In genomic region chr7:19871943-19872601, GRCm38 (mm10) we compare ENCODE assay signal across 10 mouse cellular contexts. TPM values are rescaled to one million over a fixed set of nuclear protein-coding genes. Genes with fewer than 3 reads are reported as not detected.
A peak's percentile ranks its signal among the peaks of the same experiment; 100 is the strongest.
DNase-seq lines count a peak whose midpoint lies in the region; ATAC-seq lines count a peak whose summit lies in the region.
"Had no signal": no experiment of that assay in that cellular context is flagged by ENCODE, and none has a peak within 500 bp of the region (broad histone marks: within the 10 kb centered on the region; RNA-seq: fewer than 3 reads in every experiment).

No protein-coding gene starts in this region.

- H3K36me3 ChIP-seq in midbrain, embryonic 14.5 days (ENCODE audit: control insufficient read depth, insufficient read depth, low read length) = no peaks in the 10 kb centered on the region
- no peaks in the 10 kb centered on the region for H3K36me3 ChIP-seq in midbrain, embryonic 15.5 days (replicated peaks)
- no peaks in the 10 kb centered on the region for H3K36me3 ChIP-seq in limb, embryonic 10.5 days

- WGBS in midbrain, embryonic 14.5 days = 49% methylated on average over 5 of the region's 5 CpGs
- WGBS in midbrain, embryonic 15.5 days = 47% methylated on average over 5 of the region's 5 CpGs
- 44% methylated on average over 5 of the region's 5 CpGs for WGBS in limb, embryonic 10.5 days

- no peaks in the 10 kb centered on the region for H3K4me1 ChIP-seq in midbrain, embryonic 14.5 days (ENCODE audit: control insufficient read depth, insufficient read depth, low read length)
- H3K4me1 ChIP-seq in midbrain, embryonic 15.5 days = no peaks in the 10 kb centered on the region
- no peaks in the 10 kb centered on the region for H3K4me1 ChIP-seq in limb, embryonic 10.5 days

- H3K4me3 ChIP-seq in midbrain, embryonic 14.5 days (replicated peaks; ENCODE audit: low read depth, low read length) = no peak overlapping the region
- no peak overlapping the region for H3K4me3 ChIP-seq in midbrain, embryonic 15.5 days
- H3K4me3 ChIP-seq in limb, embryonic 10.5 days = no peak overlapping the region
- H3K4me3 ChIP-seq: myocyte had no signal

- H3K9me3 ChIP-seq in midbrain, embryonic 14.5 days (ENCODE audit: control insufficient read depth, low read length) = no peaks in the 10 kb centered on the region
- no peaks in the 10 kb centered on the region for H3K9me3 ChIP-seq in midbrain, embryonic 15.5 days
- H3K9me3 ChIP-seq in limb, embryonic 10.5 days (replicated peaks) = no peaks in the 10 kb centered on the region

- H3K27ac ChIP-seq in midbrain, embryonic 14.5 days (replicated peaks; ENCODE audit: low read depth, low read length) = no peak overlapping the region
- no peak overlapping the region for H3K27ac ChIP-seq in midbrain, embryonic 15.5 days
- no peak overlapping the region for H3K27ac ChIP-seq in limb, embryonic 10.5 days

- ATAC-seq in midbrain, embryonic 14.5 days (ENCODE audit: low FRiP score, low TSS enrichment) = no peak
- no peak for ATAC-seq in midbrain, embryonic 15.5 days (replicated peaks)

- H3K27me3 ChIP-seq in midbrain, embryonic 14.5 days (ENCODE audit: control insufficient read depth, insufficient read depth, low read length) = no peaks in the 10 kb centered on the region
- H3K27me3 ChIP-seq in midbrain, embryonic 15.5 days (replicated peaks) = no peaks in the 10 kb centered on the region
- H3K27me3 ChIP-seq in limb, embryonic 10.5 days (ENCODE audit: low read depth, poor library complexity, severe bottlenecking) = no peaks in the 10 kb centered on the region

- H3K4me2 ChIP-seq in midbrain, embryonic 14.5 days (ENCODE audit: low read length) = no peak overlapping the region
- H3K4me2 ChIP-seq in midbrain, embryonic 15.5 days = no peak overlapping the region

- H3K9ac ChIP-seq in midbrain, embryonic 14.5 days (replicated peaks; ENCODE audit: low read length) = no peak overlapping the region
- no peak overlapping the region for H3K9ac ChIP-seq in midbrain, embryonic 15.5 days

- peak; percentile 48 for DNase-seq in midbrain, embryonic 14.5 days
- DNase-seq in brain, adult 2 months (ENCODE audit: low read depth, low spot score) = peak; percentile 16
- peak; percentile 37 for DNase-seq in limb, embryonic 10.5 days (ENCODE audit: low spot score)
- DNase-seq in testis, postnatal 10 days (ENCODE audit: low spot score) = peak; percentile 78
- DNase-seq in frontal cortex, postnatal 14 days (ENCODE audit: low spot score in 2 of 2) = no peak
- DNase-seq in right cerebral cortex, postnatal 14 days = no peak
- no peak for DNase-seq in gastrocnemius, adult 18-20 months (ENCODE audit: low spot score)

RNA-seq across cellular contexts. Expression of gene Ceacam16, which starts 11.0 kb away (rescaled TPM):
- 0.90 TPM in 1 of 2 replicates, not detected in the other for polyA plus RNA-seq in midbrain, embryonic 14.5 days (2014; fragmentation: Nextera tagmentation; extraction: Ambion mirVana)
- 1.1 and 1.2 TPM in 2 replicates for polyA plus RNA-seq in midbrain, embryonic 15.5 days (2015; fragmentation: Nextera tagmentation; extraction: Ambion mirVana)
- polyA plus RNA-seq in limb, embryonic 10.5 days (2016; fragmentation: Nextera tagmentation; extraction: Ambion mirVana) = not detected in 2 replicates
- not detected for total RNA-seq in gastrocnemius, adult 18-20 months (2021)
- total RNA-seq: heart, adult 18-20 months had no signal

RNA-seq across cellular contexts. Expression of gene Ceacam19, which starts 15.7 kb away (rescaled TPM):
- not detected in 2 replicates for polyA plus RNA-seq in midbrain, embryonic 14.5 days (2014; fragmentation: Nextera tagmentation; extraction: Ambion mirVana)
- polyA plus RNA-seq in midbrain, embryonic 15.5 days (2015; fragmentation: Nextera tagmentation; extraction: Ambion mirVana) = not detected in 2 replicates
- polyA plus RNA-seq in limb, embryonic 10.5 days (2016; fragmentation: Nextera tagmentation; extraction: Ambion mirVana) = not detected in 2 replicates
- total RNA-seq in gastrocnemius, adult 18-20 months (2021) = not detected
- total RNA-seq: heart, adult 18-20 months had no signal

RNA-seq across cellular contexts. Expression of gene Gm19345, which starts 20.3 kb away (rescaled TPM):
- polyA plus RNA-seq in midbrain, embryonic 14.5 days (2014; fragmentation: Nextera tagmentation; extraction: Ambion mirVana) = 9.9 and 13.6 TPM in 2 replicates
- polyA plus RNA-seq in midbrain, embryonic 15.5 days (2015; fragmentation: Nextera tagmentation; extraction: Ambion mirVana) = 15.2 and 15.4 TPM in 2 replicates
- polyA plus RNA-seq in limb, embryonic 10.5 days (2016; fragmentation: Nextera tagmentation; extraction: Ambion mirVana) = not detected in 2 replicates
- not detected for total RNA-seq in gastrocnemius, adult 18-20 months (2021)
- total RNA-seq: heart, adult 18-20 months had no signal

RNA-seq across cellular contexts. Expression of gene Pvr, which starts 48.9 kb away (rescaled TPM):
- 4.9 and 8.2 TPM in 2 replicates for polyA plus RNA-seq in midbrain, embryonic 14.5 days (2014; fragmentation: Nextera tagmentation; extraction: Ambion mirVana)
- polyA plus RNA-seq in midbrain, embryonic 15.5 days (2015; fragmentation: Nextera tagmentation; extraction: Ambion mirVana) = 11.5 and 12.6 TPM in 2 replicates
- 6.2 TPM in 2 replicates for polyA plus RNA-seq in limb, embryonic 10.5 days (2016; fragmentation: Nextera tagmentation; extraction: Ambion mirVana)
- total RNA-seq in gastrocnemius, adult 18-20 months (2021) = 1 to 10 TPM; 4.3 to 7.6 TPM

RNA-seq across cellular contexts. Expression of gene Bcl3, which starts 49.5 kb away (rescaled TPM):
- polyA plus RNA-seq in midbrain, embryonic 14.5 days (2014; fragmentation: Nextera tagmentation; extraction: Ambion mirVana) = 0.77 and 1.2 TPM in 2 replicates
- polyA plus RNA-seq in midbrain, embryonic 15.5 days (2015; fragmentation: Nextera tagmentation; extraction: Ambion mirVana) = 0.89 and 1.7 TPM in 2 replicates
- 0.82 and 1.2 TPM in 2 replicates for polyA plus RNA-seq in limb, embryonic 10.5 days (2016; fragmentation: Nextera tagmentation; extraction: Ambion mirVana)
- total RNA-seq in gastrocnemius, adult 18-20 months (2021) = 1 to 10 TPM; 1.0 to 2.0 TPM

Comparison
In these comparisons a context has a peak if more than half of its experiments do, and no peak if none do; other contexts are left out.
1. DNase-seq: peak in midbrain, embryonic 14.5 days (single experiment), brain, adult 2 months (single experiment), limb, embryonic 10.5 days (single experiment) and testis, postnatal 10 days (single experiment); none in frontal cortex, postnatal 14 days (0 of 2), right cerebral cortex, postnatal 14 days (single experiment) and gastrocnemius, adult 18-20 months (single experiment).
2. RNA of gene Gm19345, which starts 20.3 kb away (polyA plus RNA-seq): 15.2 to 15.4 TPM in midbrain, embryonic 15.5 days and 9.9 to 13.6 TPM in midbrain, embryonic 14.5 days; not detected in limb, embryonic 10.5 days; every median in the first group is over 10 times any median in the second.